Mouse (Mus musculus): ENCODE data around the gene Arrb1. TPM values are rescaled to one million over a fixed set of nuclear protein-coding genes. Genes with fewer than 3 reads are reported as not detected.

Gene Arrb1
- polyA plus RNA-seq, 1 experiment from 2014 or later = 11.9 TPM

DNA sequence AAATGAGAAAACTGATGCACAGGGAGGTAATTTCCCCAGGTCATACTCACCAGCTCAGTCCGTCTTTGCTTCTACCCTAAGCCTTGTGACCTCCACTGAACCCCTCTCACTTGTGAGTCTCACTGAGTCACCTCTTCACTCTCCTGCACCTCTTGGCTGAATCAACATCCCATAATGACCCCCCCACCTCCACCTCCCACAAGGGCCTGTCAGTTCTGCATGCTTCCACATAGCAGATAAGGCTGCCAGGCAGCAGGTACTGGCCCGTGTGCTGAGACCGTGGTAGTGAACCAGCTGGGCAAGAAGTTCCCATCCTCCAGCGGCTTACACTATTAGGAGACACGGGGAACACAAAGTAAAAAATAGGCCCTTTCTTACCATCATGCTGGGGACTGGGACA, 55.4 kb downstream of the Arrb1 start:
- H3K9me3 ChIP-seq = no peaks in the 10 kb centered on the region
- peaks cover 36% of the 10 kb centered on the region for H3K36me3 ChIP-seq (replicated peaks)
- H3K27me3 ChIP-seq (ENCODE audit: poor library complexity, severe bottlenecking) = peaks cover 20% of the 10 kb centered on the region; the same call in 1 of the 2 replicates
- DNase-seq (ENCODE audit: extremely low spot score, low spot score) = no peak
- peaks cover 29% of the 10 kb centered on the region for H3K4me1 ChIP-seq
- no peak overlapping the region for H3K27ac ChIP-seq
- WGBS = 73% methylated on average over 5 of the region's 5 CpGs
- H3K4me3 ChIP-seq = no peak overlapping the region

GRCm38 (mm10) chr7:99592669-99593068, 57.4 kb downstream of the Arrb1 start:
- 0 out of 2 replicates have a peak overlapping the region, but pooled peaks have one; percentile 30 for H3K27ac ChIP-seq
- H3K4me1 ChIP-seq = peaks cover 24% of the 10 kb centered on the region
- H3K4me3 ChIP-seq = no peak overlapping the region
- H3K27me3 ChIP-seq (ENCODE audit: poor library complexity, severe bottlenecking) = peaks cover 12% of the 10 kb centered on the region; the same call in 1 of the 2 replicates
- no peak for DNase-seq (ENCODE audit: extremely low spot score, low spot score)
- peaks cover 42% of the 10 kb centered on the region for H3K36me3 ChIP-seq (replicated peaks)
- H3K9me3 ChIP-seq = no peaks in the 10 kb centered on the region
- 82% methylated on average over 3 of the region's 3 CpGs for WGBS

- H3K9me3 ChIP-seq = no peaks in the 10 kb centered on the region
- peaks cover 19% of the 10 kb centered on the region for H3K4me1 ChIP-seq
- H3K27me3 ChIP-seq (ENCODE audit: poor library complexity, severe bottlenecking) = no peaks in the 10 kb centered on the region; the same call in 1 of the 2 replicates
- peak overlapping the region; percentile 63 for H3K27ac ChIP-seq
- DNase-seq (ENCODE audit: extremely low spot score, low spot score) = no peak
- H3K4me3 ChIP-seq = 0 out of 2 replicates have a peak overlapping the region, but pooled peaks have one; percentile 0
- 93% methylated on average over 15 of the region's 15 CpGs for WGBS
- peaks cover 48% of the 10 kb centered on the region for H3K36me3 ChIP-seq (replicated peaks)
Measured at GRCm38 (mm10) chr7:99593868-99594803, 58.9 kb downstream of the Arrb1 start.

DNA sequence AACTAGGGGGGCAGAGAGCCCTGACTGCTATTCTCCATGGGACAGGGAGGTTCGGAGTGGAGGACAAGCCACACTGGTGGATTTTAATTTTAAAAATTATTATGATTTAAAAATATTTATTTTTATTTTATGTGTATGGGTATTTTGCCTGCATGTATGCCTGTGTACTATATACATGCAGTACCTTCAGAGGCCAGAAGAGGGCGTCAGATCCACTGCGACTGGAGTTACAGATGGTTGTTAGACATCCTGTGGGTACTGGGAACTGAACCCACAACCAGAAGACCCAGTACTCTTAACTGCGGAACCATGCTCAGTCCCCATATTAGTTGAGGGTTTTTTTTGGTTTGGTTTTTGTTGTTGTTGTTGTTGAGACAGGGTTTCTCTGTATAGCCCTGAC, 63.5 kb downstream of the Arrb1 start:
- H3K36me3 ChIP-seq (replicated peaks) = peaks cover 69% of the 10 kb centered on the region
- no peaks in the 10 kb centered on the region for H3K27me3 ChIP-seq (ENCODE audit: poor library complexity, severe bottlenecking)
- 81% methylated on average over 4 of the region's 4 CpGs for WGBS
- H3K4me1 ChIP-seq = no peaks in the 10 kb centered on the region
- H3K4me3 ChIP-seq = no peak overlapping the region
- no peak for DNase-seq (ENCODE audit: extremely low spot score, low spot score)
- H3K9me3 ChIP-seq = no peaks in the 10 kb centered on the region
- no peak overlapping the region for H3K27ac ChIP-seq

DNA sequence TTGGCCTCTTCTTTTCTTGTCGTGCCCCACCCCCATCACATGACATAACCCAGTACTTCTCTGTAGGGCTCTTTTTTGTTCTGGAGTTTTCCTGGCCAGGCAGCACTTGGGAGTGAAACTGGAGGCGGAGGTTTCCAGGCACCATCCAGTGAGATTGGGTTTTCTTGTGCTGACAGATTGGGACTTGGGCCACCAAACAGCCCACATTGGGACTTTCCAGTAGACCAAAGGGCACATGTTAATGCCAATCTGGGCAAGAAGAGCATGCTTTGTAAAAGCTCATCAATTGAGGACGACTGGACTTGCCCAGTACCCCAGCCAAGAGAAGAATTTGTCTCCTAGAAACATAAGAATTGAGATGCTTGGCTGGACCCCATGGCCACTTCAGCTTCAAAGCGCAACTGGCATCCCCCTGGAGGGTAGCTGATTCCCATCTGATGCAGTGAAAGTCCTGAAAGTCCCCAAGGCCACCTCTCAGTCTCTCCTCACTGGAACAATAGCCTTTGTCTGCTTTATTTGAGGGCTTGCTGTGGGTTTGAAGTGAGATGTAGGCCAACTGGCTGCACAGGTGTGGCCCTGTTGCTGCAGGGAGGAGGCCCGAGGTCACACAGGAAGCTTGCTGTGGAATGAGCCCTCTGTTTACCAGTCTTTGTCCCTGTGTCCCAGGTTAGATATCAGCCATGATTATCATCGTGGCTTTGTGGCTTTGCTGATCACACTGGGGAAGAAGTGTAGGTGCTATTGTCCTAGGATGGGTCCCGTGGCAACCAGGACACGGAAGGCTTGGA, 68.8 kb downstream of the Arrb1 start:
- no peaks in the 10 kb centered on the region for H3K4me1 ChIP-seq
- no peaks in the 10 kb centered on the region for H3K9me3 ChIP-seq
- H3K36me3 ChIP-seq (replicated peaks) = peaks cover 37% of the 10 kb centered on the region
- WGBS = 86% methylated on average over 8 of the region's 8 CpGs
- H3K4me3 ChIP-seq = no peak overlapping the region
- DNase-seq (ENCODE audit: extremely low spot score, low spot score) = no peak
- H3K27ac ChIP-seq = no peak overlapping the region
- H3K27me3 ChIP-seq (ENCODE audit: poor library complexity, severe bottlenecking) = no peaks in the 10 kb centered on the region

DNA sequence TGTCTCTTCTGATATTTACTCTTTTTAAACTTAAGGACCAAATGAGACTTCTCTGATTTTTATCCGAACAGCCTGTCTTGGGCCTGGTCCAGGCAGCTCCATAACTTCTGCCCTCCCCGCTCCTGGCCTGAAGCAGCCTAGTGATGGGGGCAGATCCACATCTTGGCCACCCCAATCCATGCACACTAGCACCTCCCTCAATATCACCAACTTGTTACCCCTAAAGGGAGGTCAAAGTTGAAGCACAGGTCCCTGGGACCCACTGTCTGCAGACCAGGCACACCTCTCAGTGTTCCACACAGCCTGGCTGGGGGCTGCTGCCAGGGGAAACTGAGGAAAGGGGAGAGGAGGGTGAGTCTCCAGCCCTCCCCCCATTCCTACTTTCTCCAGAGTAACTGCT, 69.8 kb downstream of the Arrb1 start:
- DNase-seq (ENCODE audit: extremely low spot score, low spot score) = no peak
- no peak overlapping the region for H3K4me3 ChIP-seq
- H3K36me3 ChIP-seq (replicated peaks) = peaks cover 30% of the 10 kb centered on the region
- no peaks in the 10 kb centered on the region for H3K4me1 ChIP-seq
- H3K27ac ChIP-seq = no peak overlapping the region
- no peaks in the 10 kb centered on the region for H3K27me3 ChIP-seq (ENCODE audit: poor library complexity, severe bottlenecking)
- H3K9me3 ChIP-seq = no peaks in the 10 kb centered on the region
- WGBS = 97% methylated on average over 2 of the region's 2 CpGs

DNA sequence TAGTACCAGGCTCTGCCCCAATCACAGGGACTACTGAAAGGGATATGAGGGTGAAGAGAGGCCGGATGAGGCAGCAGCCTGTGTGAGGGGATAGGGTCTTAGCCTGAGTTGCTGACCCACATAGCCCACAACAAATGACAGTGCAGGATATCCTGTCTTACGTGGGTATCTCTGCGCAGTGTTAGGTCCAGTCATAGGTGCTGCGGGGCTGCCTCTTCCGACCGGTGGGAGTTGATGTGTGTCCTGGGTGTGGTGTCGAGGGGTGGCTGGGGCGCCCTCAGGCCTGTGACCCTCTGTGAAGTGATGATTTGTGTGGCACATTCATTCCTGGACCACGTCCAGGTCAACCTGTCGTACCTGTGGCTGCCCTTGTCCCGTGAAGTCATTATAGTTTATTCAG, 71.0 kb downstream of the Arrb1 start:
- H3K4me3 ChIP-seq = no peak overlapping the region
- H3K27me3 ChIP-seq (ENCODE audit: poor library complexity, severe bottlenecking) = no peaks in the 10 kb centered on the region
- 90% methylated on average over 11 of the region's 11 CpGs for WGBS
- DNase-seq (ENCODE audit: extremely low spot score, low spot score) = no peak
- no peak overlapping the region for H3K27ac ChIP-seq
- H3K36me3 ChIP-seq (replicated peaks) = peaks cover 18% of the 10 kb centered on the region
- H3K4me1 ChIP-seq = no peaks in the 10 kb centered on the region
- no peaks in the 10 kb centered on the region for H3K9me3 ChIP-seq

GRCm38 (mm10) chr7:99606766-99607165, 71.5 kb downstream of the Arrb1 start:
- 88% methylated on average over 3 of the region's 3 CpGs for WGBS
- H3K36me3 ChIP-seq (replicated peaks) = peaks cover 14% of the 10 kb centered on the region; the same call in 1 of the 2 replicates
- no peak overlapping the region for H3K4me3 ChIP-seq
- H3K27ac ChIP-seq = no peak overlapping the region
- DNase-seq (ENCODE audit: extremely low spot score, low spot score) = no peak
- no peaks in the 10 kb centered on the region for H3K4me1 ChIP-seq
- no peaks in the 10 kb centered on the region for H3K27me3 ChIP-seq (ENCODE audit: poor library complexity, severe bottlenecking)
- H3K9me3 ChIP-seq = no peaks in the 10 kb centered on the region

DNA sequence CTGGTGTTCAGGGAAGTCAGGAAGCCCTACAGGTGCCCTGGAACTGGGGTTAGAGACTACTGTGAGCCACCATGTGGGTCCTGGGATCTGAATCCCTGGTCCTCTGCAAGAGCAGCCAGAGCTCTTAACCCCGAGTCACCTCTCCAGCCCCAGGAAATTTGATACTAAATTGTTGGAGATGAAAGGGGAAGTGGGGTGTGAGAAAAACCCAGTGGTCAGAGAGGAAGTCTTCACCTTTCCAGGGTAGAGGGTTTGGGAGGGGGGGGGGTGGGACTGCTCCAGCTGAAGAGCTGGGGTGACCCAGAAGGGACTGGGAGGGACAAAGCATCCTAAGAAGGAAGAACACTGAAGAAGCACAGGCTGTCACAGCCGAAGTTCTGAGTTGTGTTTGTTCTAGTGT, 72.4 kb downstream of the Arrb1 start:
- no peaks in the 10 kb centered on the region for H3K27me3 ChIP-seq (ENCODE audit: poor library complexity, severe bottlenecking)
- H3K4me1 ChIP-seq = no peaks in the 10 kb centered on the region
- WGBS = 73% methylated on average over 2 of the region's 2 CpGs
- H3K36me3 ChIP-seq (replicated peaks) = peaks cover 5% of the 10 kb centered on the region; the same call in 1 of the 2 replicates
- H3K4me3 ChIP-seq = no peak overlapping the region
- no peaks in the 10 kb centered on the region for H3K9me3 ChIP-seq
- no peak overlapping the region for H3K27ac ChIP-seq
- DNase-seq (ENCODE audit: extremely low spot score, low spot score) = no peak

DNA sequence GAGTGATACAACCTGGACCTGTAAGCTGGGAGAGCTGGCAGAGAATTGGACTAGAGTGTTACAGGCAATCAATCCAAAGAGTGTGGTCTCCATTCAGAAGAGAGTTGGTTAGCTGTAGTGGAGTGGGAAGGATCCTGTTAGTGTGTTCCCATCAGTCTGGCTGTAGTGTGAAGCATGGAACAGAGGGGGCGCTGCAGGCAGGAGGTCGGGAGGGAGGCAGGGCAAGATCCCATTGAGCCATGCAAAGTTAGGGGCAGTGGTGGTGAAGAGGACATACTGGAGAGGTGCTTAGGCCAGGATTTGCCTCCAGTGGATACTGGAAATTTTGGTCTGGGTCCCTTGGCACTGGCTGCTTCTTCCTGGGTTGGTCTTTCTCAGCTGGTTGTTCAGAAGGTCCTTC, 83.0 kb downstream of the Arrb1 start:
- WGBS = 83% methylated on average over 2 of the region's 2 CpGs

DNA sequence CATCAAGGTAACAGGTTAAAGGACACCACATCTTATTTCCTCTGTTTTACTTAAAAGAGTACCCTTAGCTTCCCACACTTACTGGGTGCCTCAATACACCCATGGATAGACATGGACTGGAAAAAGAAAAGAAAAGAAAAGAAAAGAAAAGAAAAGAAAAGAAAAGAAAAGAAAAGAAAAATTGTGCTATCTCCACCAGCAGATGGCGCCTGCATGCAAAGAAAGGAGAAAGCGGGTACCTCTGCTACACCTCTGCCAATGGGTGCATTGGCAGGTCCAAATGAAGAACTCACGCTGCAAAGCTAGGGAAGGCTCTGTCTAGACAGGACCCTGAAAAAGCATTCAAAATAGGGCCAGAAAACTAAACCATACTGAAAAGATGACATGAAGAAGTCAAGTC, 83.6 kb downstream of the Arrb1 start:
- no peak overlapping the region for H3K4me3 ChIP-seq
- peaks cover 10% of the 10 kb centered on the region for H3K4me1 ChIP-seq
- DNase-seq (ENCODE audit: extremely low spot score, low spot score) = no peak
- WGBS = 9% methylated on average over 3 of the region's 3 CpGs
- peaks cover 41% of the 10 kb centered on the region for H3K27me3 ChIP-seq (ENCODE audit: poor library complexity, severe bottlenecking)
- no peaks in the 10 kb centered on the region for H3K9me3 ChIP-seq
- no peaks in the 10 kb centered on the region for H3K36me3 ChIP-seq (replicated peaks)
- H3K27ac ChIP-seq = no peak overlapping the region

More for the DNA sequence above, 83.0 kb downstream of the Arrb1 start:
- Histone ChIP-seq H3K4me1 (peaks cover 10% of the 10 kb centered on the region), H3K27me3 (ENCODE audit: poor library complexity, severe bottlenecking) (peaks cover 35% of the 10 kb centered on the region), H3K4me3 (no peak overlapping the region), H3K27ac (no peak overlapping the region), H3K9me3 (no peaks in the 10 kb centered on the region), H3K36me3 (replicated peaks) (no peaks in the 10 kb centered on the region)
- no peak for DNase-seq (ENCODE audit: extremely low spot score, low spot score)

GRCm38 (mm10) chr7:99625722-99626375, 90.6 kb downstream of the Arrb1 start:
- H3K4me1 ChIP-seq = peaks cover 33% of the 10 kb centered on the region

More at GRCm38 (mm10) chr7:99625722-99626375, 90.6 kb downstream of the Arrb1 start:
- Histone ChIP-seq H3K9me3 (no peaks in the 10 kb centered on the region), H3K36me3 (replicated peaks) (no peaks in the 10 kb centered on the region), H3K27me3 (ENCODE audit: poor library complexity, severe bottlenecking) (peaks cover 99% of the 10 kb centered on the region), H3K27ac (peak overlapping the region; percentile 59), H3K4me3 (peak overlapping the region; percentile 61)
- peak; percentile 80 for DNase-seq (ENCODE audit: extremely low spot score, low spot score)
- under 1% methylated on average over 81 of the region's 81 CpGs for WGBS

Data from forebrain, embryonic 10.5 days (tissue).